Mouse (Mus musculus): ENCODE measurements around the gene Slc35d1. TPM values are rescaled to one million over a fixed set of nuclear protein-coding genes. Genes with fewer than 3 reads are reported as not detected.
"Not testable (repeated sequence)": the region's sequence is repeated elsewhere in the genome, so short reads cannot be mapped to it uniquely, and the experiment has no call there.

Slc35d1 gene
- total RNA-seq, 1 experiment from 2014 or later = 7.3 TPM

DNA sequence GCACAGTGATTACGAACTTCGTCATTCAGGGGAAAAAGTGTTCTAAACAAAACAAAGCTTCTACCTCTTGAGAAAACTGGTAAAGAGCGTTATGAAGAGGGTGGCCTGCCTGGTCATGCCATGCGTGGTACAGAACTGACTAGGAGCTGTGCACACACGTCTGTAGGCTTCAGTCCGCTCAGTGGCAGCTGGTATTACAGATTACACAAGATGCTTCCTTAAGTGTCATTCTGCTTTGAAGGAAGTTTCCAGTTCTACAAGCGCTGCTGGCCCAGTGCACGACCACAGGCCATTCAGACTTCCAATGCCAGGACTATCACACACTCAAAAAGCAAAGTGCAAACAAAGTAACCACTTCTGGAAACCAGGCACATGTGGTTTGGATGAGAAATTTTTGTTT lies 17.6 kb downstream of the Slc35d1 start:
- ATAC-seq (ENCODE audit: extremely low read depth, insufficient number of reproducible peaks, low FRiP score, poor library complexity, severe bottlenecking) = no peak

DNA sequence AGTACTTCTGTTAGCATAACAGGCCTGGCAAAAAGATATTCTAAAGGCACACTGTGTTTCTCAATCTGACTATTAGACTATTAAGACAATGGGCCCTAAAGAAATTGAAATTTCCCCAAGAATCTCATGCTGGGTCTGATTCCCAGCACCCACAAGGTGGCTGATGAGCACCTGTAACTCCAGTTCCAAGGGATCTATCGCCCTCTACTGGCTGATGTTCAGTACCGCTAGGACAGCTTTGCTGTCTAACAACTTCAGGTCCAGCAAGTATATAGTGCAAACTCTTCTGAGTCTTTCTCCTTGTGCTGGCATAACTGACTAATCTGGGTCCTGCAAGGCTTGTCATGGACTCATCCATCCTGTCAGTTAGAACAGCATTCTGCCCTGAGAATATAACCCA lies 22.5 kb downstream of the Slc35d1 start:
- ATAC-seq (ENCODE audit: extremely low read depth, insufficient number of reproducible peaks, low FRiP score, poor library complexity, severe bottlenecking) = no peak

DNA sequence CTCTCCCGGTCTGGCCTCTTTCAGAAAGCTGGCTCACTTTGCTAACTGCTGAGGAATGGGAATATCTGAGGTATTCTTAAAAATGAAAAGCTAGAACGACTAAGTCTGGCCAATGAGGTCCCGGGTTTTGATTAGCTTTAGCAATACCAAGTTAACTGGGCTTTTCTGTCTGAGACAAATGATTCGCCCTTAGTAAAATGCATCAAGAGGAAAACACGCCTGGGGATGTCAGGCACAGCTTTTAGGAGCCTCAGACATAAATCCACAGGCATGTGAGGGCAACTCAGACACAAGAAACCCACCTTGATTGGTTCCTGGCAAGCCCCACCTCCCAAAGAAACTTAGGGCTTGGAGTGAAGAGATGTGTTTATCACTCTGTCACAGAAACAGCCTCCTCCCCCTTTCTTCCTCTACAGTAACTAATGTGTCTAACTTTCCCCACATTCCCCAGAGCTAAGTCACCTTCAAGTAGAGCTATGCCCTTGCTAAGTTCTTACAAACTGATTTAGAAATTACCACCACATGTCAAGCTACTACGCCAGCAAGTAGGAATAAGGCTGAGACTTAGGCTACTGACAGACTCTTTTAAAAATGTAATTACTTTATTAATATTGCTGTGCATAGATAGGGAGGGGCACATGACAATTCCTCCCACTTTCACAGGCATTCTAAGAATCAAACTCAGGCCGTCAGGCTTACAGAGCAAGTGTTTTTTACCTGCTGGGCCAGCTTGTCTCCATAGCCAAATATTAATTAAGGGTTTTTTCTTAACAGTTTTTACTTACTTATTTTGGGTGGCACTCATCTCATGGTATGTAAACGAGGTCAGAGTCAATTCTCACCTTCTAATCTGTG lies 26.0 kb downstream of the Slc35d1 start:
- ATAC-seq (ENCODE audit: extremely low read depth, insufficient number of reproducible peaks, low FRiP score, poor library complexity, severe bottlenecking) = no peak

DNA sequence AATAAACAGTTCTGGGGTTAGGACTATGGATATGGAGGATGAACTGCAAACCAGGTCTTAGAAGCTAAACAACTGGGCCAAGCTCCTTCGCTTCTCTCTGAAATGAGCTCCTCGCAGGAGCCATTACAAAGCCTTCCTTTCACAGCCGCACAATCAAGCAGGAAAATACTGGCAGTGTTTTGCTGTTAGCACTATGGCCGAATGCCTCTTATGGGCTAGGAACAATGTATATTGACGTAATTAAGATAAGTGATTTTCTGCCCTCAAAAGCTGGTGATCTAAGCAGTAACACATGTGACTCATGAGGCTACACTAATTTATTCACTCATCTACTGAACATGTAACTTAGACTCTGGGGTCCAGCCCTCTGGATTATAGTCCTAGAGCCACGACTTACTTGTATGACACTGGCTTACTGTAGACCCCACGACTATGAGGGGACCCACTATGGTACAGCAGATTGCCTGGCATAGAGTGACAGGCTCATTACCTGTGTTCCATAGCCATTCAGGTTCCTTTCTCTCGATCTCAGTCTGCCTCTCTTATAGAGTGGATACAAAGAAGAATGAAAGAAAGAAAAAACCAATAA lies 34.6 kb downstream of the Slc35d1 start:
- no peak for ATAC-seq (ENCODE audit: extremely low read depth, insufficient number of reproducible peaks, low FRiP score, poor library complexity, severe bottlenecking)

DNA sequence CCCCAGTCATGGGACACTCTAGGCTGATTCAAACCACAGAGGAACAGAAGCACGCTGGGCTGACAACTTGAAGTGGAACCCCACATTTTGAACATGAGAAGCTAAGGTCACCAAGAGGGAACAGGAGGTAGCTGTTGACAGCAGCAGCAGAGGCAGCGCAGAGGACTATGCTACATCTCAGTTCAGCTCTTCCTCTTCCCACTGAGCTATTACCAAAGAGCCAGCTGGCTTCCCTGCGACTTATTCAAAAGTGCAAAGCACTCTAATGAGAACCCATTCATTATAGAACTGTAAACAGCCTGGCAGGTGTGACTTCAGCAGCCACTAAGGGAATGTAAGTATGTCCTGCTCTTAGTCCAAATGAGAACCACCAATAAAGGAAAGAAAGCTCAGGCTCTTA lies 35.4 kb downstream of the Slc35d1 start:
- no peak for ATAC-seq (ENCODE audit: extremely low read depth, insufficient number of reproducible peaks, low FRiP score, poor library complexity, severe bottlenecking)

DNA sequence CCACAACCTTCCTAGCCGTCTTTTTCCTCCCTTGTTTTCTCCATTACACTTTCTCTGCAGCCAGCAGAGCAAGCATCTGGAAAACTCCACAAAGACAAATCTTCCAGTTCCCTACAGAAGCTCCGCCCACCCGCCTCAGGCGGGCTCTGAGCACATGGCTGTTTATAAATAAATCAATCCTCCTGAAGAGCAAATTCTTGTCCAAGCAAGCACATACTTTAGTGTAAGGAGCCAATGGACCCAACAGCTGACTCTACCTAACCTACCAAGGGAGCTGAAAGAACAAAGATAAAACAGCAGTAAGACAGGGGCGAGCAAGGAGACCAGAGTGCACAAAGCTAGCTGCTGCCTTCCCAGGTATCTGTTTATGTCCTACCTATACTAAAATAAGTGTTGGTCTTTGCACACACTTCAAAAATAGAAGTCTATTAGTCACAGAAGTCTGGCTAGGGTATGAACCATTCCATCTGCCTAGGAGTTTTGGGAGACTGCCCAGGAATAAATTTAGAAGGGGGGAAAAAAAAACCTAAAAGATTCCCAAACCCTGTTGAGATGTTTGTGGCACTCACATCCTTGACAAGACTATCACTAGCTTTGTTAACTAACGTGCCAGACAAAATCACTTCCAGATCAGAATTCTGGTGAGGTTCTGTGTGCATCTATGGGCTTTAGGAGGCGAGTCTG lies 36.2 kb downstream of the Slc35d1 start:
- no peak for ATAC-seq (ENCODE audit: extremely low read depth, insufficient number of reproducible peaks, low FRiP score, poor library complexity, severe bottlenecking)

DNA sequence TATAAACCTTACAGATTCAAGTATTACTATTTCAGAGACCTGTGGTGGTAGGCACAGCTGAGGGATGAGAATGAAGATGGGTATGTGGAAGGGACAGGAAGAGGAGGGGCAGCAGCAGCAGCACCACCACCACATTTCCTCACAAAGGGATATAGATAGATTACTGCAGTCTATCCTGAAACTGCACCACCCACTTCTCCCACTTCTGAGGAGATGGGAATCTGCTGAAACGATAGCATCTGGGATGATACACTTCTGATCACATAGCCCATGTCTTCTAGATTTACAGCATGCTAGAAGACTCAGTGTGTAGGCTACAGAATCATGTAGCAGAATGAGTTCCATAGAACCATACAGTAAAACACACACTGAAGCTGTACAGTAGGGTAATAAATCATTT lies 37.3 kb downstream of the Slc35d1 start:
- ATAC-seq (ENCODE audit: extremely low read depth, insufficient number of reproducible peaks, low FRiP score, poor library complexity, severe bottlenecking) = no peak

DNA sequence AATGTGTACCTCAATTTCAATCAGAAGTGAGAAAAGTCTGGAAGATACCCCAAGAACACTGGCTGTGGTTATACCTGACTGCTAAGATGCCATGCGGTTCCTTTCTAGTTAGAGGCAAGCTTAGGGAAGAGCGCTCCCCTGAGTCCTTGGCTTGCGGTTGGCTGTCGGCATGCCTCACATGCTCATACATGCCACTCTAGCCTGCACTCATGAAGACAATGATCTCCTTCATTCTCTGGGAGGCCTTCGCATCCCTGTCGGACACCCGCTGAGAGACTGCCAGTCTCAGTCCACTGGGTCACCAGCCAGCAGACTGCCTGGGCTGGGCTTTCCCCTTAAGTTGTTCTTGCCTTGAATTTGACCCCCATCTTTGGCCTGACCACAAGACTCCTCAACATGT lies 41.0 kb downstream of the Slc35d1 start:
- ATAC-seq (ENCODE audit: extremely low read depth, insufficient number of reproducible peaks, low FRiP score, poor library complexity, severe bottlenecking) = no peak

DNA sequence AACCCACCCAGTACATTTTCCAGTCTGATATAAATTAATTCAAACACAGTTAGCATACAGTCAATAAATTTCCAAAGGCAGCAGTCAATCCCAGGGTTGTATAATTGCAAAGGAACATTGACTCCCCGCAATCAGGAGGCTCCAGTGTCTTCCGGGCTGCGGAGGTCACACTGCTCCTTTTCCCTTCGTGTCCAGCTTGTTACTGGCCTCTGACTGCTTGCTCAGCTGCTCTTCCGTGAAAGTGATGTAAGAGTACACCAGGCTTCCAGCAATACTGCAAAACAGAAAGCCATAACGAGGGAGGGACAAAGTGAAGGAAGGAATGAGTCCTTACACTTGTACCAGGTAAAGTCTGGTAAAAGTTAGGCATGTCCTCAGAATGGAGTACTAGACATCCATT lies 41.5 kb downstream of the Slc35d1 start:
- ATAC-seq (ENCODE audit: extremely low read depth, insufficient number of reproducible peaks, low FRiP score, poor library complexity, severe bottlenecking) = no peak

DNA sequence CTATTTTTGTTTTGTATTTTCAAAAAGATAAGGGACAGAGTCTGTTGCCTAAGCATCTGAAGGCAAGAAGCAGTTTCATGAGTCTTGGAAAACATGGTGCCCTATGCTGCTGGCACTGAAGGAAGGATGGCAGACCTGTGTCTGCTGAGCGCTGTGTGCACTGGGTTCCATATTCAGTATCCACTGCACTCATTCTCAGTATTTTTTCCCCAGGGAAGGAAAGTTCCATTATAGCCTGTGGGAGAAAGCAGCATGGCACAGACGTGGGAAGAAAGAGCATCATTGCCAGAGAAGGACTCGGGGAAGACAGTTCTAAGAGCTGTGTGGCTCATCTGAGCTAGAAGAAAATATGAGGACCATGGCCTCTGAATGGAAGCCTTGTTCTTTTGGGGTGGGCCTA lies 43.7 kb downstream of the Slc35d1 start:
- ATAC-seq (ENCODE audit: extremely low read depth, insufficient number of reproducible peaks, low FRiP score, poor library complexity, severe bottlenecking) = no peak

DNA sequence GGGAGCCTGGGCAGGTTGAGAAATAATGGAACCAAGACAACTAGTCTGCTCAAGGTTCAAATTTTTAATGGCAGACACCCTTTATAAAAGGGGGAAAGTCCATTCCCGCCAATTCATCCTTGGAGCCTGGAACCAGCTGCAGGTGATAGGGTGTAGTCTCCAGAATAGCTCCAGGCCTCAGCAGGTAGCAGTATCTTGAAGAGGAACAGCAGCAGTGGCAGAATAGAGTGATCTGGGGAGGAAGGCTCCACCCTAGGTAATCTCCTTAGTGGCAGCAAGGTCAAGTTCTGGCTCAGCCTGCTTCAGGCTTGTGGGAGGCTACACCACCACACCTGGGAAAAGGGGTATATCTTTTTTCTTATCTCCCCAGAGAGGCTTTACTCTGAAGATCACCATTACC lies 48.8 kb downstream of the Slc35d1 start:
- ATAC-seq (ENCODE audit: extremely low read depth, insufficient number of reproducible peaks, low FRiP score, poor library complexity, severe bottlenecking) = not testable (repeated sequence)

DNA sequence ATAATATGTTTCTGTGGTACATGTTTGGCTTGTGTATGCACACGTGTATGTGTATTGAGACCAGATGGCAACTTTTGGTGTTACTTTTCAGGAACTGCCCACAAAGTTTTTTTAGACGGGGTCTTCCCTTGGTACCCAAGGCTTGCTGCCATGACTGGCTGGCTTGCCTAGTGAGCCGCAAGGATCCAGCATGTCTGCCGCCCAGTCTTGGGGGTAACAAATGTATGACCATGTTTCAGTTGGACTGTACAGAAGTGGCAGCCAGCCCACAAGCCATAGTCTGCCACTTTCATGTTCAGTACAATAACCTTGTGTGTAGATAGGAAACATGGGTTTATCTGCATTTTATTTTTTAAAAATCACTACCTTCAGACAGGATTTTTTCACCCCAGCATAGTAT lies 56.2 kb downstream of the Slc35d1 start:
- no peak for ATAC-seq (ENCODE audit: extremely low read depth, insufficient number of reproducible peaks, low FRiP score, poor library complexity, severe bottlenecking)

DNA sequence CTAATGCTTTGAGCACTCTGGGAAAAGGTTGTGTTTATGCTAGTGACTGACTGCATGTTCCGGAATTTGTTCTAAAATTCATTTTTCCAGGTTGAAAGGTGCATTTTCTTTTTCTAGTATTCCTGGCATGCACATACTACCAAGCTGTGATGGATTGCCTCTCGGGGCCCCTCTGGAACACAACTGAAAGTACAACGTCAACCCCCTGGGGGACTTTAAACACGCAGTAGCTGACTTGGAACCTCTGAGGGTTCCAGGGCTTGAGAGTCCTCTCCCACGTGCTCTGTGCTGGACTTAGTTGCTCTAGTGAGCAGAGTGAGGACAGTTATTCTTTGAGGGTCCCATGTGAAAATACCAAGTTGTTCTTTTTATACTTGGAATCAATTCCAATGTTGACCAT lies 63.0 kb downstream of the Slc35d1 start:
- no peak for ATAC-seq (ENCODE audit: extremely low read depth, insufficient number of reproducible peaks, low FRiP score, poor library complexity, severe bottlenecking)

DNA sequence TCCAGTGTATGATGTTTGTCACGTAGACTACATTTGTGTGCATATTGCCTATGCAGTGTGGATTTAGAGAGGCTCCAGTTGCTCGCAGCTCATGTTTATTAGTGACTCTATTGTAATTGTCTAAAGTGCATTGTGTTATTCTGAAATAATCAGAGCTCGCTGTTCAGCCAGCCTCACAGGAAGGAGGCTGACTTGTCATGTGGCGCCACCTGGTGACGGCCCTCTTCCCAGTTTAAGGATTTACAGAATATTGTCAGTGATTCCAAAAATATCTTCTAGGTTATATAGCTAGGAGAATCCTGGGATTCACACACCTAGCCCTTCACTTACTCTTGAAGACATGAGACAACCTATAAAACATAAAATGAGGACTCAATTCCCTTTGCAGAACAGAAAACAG lies 68.6 kb downstream of the Slc35d1 start:
- ATAC-seq (ENCODE audit: extremely low read depth, insufficient number of reproducible peaks, low FRiP score, poor library complexity, severe bottlenecking) = peak; percentile 56

DNA sequence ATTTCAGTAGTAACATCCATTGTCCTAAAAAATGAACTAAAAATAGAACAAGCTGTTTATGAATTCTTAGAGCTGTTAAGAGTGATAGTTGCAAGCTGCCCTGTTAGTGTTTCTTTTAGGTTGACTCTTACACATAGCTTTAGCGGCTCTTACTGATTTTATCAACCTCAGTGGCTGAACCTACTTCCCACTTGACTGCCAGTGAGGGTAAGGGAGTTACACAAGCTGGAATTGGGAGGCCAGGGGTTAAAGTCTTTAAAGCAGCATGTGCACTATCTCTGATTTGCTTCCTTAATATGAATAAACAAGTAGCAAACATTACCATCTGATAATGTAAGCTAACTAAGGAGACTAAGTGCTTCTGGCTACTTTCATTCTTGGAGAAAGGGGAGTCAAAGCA lies 78.0 kb downstream of the Slc35d1 start:
- no peak for ATAC-seq (ENCODE audit: extremely low read depth, insufficient number of reproducible peaks, low FRiP score, poor library complexity, severe bottlenecking)

DNA sequence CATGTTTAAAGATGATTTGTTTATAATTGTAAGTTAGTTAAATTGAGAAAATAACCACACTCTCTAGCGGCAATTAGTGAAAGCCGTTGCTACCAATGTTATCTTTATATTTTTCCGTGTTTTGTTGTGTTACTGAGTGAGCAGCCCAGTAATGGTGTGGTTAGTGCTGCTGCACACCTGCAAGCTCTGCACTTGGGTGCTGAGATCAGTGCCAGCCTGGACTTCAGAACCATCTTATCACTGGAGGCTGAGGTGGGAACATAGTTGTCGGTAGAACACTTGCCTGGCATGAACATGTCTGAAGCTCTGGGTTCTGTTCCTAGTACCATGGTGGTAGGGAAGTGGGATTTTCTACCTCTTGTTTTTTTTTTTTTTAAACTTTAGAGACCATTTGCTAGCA lies 88.4 kb downstream of the Slc35d1 start:
- ATAC-seq (ENCODE audit: extremely low read depth, insufficient number of reproducible peaks, low FRiP score, poor library complexity, severe bottlenecking) = no peak

DNA sequence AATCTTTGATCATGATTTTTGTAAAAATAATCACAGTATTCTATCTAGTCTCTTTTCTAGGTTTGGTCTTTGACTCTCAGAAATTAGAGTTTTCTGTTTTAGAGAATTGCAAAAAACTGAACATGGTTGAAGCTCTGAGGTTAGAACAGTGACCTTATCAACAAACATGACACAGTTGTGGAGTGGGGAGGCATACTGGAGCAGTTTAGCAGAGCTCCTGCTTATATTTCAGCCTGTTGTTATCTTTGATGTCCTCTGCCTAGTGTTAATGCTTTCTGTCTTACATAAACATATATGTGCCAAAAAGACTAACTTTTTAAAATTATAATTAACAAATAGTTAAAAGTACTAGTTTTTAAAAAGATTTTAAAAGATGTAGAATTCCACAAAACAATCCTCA lies 91.4 kb downstream of the Slc35d1 start:
- no peak for ATAC-seq (ENCODE audit: extremely low read depth, insufficient number of reproducible peaks, low FRiP score, poor library complexity, severe bottlenecking)

DNA sequence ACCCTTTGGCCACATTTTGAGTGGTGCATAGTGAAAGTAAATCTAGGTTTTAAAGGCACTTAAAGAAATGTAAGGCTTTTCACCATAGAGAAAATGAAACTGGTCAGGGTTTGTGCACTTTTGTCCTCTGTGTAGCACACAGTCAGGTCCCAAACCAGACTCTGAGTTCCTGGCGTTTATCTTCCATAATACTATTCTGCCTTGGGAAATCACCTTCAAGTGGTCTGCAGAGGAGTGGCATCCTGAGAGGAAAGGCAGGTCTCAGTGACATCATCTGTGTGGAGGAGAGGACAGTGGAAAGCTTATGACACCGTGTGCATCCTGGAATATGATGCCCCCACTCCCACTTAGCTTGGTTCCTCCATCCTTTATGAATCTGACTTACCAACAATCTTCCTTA lies 91.9 kb downstream of the Slc35d1 start:
- ATAC-seq (ENCODE audit: extremely low read depth, insufficient number of reproducible peaks, low FRiP score, poor library complexity, severe bottlenecking) = no peak

DNA sequence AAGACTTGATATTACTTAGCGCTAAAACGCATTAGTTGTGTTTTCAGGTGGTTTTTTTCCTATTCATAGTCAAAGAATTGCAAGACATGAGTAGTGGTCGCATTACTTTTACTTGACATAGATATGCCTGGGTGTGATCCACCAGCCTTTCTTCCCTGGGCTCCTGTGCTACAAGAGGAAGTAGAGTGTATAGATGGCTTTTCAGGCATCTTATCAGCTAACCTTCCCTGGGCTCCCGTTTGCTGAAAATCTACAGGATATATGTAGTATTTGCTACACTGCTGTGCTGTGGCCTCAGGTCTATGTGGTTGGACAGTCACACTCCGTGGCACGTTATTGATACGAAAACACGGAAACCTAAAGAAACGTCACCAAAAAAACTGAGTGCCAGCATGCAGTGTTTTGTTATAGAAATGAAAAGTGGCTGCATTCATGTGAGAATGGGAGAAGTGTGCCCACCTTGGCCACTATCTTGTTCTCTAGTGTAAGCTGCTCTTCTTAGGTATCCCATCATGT lies 94.0 kb downstream of the Slc35d1 start:
- ATAC-seq (ENCODE audit: extremely low read depth, insufficient number of reproducible peaks, low FRiP score, poor library complexity, severe bottlenecking) = no peak
